Mouse (Mus musculus) gonadal fat pad, adult 2 months (tissue): ENCODE measurements around the gene Cops7a. TPM values are rescaled to one million over a fixed set of nuclear protein-coding genes. Genes with fewer than 3 reads are reported as not detected.

ENCODE experiments used
- DNase-seq: peaks from one replicate; pipeline ENCODE4 v3.0.0-alpha.2; 2012; ENCODE audit warnings: low read depth
- polyA plus RNA-seq: library from polyadenylated mRNA; depleted of rRNA; stranded (reverse); fragments of >200 nt; gene quantifications from 2 replicates; pipeline ENCODE4 v1.2.3, GENCODE M21; 2012

Gene Cops7a
- polyA plus RNA-seq, 1 experiment, result 195 TPM

DNA sequence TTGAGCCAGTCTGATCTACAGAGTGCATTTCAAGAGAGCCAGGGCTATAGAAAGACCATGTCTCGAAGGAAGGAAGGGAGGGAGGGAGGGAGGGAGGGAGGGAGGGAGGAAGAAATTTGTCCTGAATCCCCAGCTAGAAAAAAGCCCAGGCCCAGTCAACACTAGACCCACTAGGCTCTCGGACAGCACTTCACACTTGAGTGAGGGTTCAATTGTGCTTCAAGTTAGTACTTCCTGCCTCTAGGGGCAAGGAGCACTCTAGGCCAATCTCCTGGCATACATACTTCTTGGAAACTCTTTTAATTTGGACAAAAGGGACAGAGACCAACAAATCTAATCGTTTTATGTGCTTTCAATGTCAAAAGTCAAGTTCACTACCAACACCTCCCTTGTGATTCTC, 7.2 kb downstream of the Cops7a start:
- DNase-seq, result no peak

DNA sequence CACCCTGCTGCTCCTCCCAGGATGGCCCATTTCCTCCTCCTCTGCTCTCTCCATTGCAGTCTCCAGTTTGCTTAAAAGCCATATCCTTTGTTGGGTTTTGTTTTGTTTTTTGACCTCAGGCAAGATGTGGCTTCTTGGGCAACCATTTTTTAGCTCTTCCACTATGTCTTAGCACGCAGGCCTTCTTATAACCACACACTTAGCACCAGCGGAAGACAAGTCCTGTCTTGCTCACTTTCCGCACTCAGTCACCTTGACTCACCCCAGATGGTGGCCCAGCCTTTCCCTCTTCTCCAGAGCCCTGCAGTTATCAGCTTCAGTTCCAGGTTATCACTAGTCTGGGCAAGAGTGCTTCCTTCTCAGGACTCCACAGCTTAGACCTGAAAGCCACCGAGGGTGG, 10.1 kb downstream of the Cops7a start:
- peak; percentile 94 for DNase-seq

DNA sequence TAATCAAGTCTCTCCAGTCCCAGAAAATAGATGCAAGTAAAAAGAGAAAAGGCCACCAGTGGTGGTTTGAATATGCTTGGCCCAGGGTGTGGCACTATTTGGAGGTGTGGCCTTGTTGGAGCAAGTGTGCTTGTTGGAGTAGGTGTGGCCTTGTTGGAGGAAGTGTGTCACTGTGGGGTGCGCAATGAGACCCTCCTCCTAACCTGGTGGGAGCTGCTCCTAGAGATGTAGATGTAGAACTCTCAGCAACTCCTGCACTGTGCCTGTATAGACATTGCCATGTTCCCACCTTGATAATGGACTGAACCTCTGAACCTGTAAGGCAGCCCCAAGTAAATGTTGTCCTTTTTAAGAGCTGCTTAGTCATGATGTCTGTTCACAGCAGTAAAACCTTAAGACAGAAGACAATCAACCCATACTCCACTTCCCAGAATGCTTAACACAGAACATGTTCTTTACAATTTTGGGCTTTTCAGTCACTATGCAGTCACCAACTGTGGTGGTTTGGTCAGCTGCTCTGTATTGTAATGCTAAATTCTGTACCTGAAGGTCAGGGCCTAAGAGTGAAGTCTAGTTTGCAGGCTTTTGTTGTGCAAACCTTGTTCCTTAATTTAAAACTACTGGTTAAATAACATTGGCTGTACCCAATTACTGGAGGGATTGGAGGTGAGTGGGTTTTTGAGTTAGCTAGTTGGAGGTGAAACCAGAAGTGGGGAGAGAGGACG, 11.2 kb downstream of the Cops7a start:
- DNase-seq, result no peak

DNA sequence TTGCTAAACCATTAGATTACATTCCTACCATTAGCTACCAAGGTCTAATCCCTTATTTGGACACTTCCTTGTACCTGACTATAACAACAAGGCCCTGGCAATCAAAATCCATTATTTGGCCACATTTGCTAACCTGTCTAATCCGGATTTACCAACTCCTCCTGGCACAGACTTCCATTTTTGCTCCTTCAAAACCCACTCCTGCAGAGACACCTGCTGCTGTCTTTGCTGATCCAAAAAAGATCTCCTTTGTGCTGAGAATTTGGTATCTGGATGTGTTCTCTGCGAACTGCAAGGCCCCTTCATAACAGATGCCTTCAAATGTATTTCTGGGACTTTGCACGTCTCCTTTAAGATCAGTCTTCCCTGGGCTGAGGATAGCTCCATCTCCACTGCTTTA, 21.8 kb downstream of the Cops7a start:
- DNase-seq, result no peak

DNA sequence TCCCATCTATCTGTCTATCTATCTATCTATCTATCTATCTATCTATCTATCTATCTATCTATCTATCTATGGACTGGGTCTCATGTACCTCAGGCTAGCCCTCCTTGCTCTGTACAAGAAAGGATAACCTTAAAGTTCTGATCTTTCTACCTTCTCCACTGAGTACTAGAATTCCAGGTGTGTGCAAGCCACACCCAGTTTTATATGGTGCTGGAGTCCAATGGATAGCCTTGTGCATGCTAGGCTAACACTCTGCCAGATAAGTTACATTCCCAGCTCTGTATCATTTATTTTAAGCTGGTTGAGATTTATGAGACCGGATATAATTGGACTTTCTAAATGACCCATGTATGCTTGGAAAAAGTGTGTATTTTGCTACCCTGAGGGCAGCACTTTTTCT, 23.7 kb downstream of the Cops7a start:
- no peak for DNase-seq

DNA sequence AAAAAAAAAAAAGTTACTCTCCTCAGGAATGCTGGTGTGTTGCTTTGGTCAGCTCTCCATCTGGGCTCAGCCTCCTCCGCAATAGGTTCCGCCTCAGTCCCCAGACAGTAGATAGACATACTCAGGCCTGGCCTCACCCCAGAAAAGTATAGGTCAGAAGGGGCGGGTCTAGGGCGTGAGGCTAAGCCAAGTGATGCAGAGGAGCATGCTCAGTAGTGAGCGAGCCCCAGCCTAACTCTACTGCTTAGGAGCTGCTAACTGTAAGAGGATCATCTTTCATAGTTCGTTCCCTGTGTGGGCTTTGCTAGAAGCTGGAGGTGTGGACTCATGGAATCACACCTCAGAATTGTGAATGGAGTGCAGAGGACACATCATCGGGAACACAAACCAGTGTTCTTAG, 26.8 kb downstream of the Cops7a start:
- no peak for DNase-seq

DNA sequence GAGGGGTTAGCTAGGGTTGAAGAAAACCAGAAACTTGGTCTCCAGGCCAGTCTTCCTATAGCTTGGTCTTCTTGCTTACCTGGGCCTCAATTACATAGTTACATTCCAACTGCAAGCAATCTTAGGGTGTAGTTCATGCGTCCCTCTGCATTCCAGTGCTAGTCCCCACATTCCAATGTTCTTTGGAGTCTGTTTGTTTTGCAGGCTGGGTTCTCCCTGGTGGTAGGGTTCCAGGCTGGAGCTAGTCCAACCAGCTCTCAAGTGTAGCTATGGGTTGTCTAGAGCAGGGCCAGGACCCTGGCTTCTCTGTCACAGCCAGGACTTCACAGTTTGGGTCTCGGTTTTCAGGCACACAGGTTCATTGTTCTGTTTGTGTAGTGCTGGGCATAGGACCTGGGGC, 27.8 kb downstream of the Cops7a start:
- no peak for DNase-seq

DNA sequence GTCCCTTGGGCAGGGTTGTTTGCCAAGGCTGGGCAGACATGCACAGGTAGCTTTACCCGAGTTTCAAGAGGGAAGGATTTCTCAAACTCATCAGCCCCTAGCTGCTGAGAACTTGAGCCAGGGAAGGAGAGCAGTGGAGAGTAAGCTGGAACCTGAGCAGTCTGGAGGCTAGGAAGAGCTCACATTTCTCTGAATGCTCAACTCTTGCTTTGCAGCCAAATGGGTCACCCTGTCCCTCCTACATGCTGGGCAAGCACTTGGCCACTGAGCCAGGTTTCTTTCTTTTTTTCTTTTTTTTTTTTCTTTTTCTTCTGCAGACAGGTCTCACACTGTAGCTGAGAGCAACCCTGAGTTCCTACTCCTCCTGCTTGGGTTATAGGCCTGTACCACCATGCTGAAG, 28.7 kb downstream of the Cops7a start:
- no peak for DNase-seq

DNA sequence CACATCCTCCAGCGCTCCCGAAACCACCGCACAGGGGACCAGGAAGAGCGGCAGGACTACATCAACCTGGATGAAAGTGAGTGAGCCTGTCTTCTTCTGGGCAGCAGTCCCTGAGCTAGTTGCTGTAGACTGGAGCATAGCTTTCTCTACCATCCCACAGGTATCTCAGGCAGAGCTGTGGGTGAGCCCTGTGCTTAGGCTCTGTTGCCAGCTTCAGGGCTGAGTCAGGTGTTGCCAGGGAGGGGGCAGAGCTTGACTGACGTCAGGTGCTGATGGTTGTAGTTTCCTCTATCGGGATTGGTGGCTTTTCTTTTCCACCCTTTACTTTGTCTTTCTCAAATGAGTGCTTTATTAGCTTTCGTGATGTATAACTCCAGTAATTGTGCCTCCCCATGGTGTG, 30.7 kb downstream of the Cops7a start:
- DNase-seq, result no peak

DNA sequence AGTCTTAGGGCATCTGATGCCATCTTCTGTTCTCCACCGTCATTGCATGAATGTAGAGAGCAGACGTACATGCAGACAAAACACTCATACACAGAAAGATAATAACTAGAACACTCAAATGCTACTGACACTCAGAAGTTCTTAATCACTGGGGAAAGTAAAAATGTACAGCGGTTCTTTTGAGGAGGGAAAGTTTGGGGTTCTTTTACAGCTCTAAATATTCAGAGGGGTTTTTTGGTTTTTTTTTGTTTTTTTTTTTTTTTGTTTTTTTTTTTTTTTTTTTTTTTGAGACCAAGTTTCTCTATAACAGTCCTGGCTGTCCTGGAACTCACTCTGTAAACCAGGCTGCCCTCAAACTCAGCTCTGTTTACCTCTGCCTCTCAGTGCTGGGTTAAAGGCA, 32.2 kb downstream of the Cops7a start:
- no peak for DNase-seq

DNA sequence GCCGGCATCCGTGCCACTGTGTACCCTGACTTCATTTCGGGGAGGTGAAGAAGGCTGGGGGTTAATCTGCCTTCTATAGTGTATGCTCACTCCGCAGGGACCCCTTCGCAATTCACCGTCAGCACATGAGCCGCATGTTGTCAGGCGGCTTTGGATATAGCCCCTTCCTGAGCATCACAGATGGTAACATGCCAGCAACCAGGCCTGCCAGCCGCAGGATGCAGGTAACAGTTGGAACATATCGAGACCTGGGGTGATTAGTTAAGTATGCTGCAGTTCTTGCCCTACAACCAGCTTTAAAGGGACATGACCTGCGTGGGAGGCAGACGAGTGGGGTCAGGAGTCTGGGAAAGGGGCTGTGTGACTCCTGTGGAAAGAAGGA, 33.0 kb downstream of the Cops7a start:
- no peak for DNase-seq

DNA sequence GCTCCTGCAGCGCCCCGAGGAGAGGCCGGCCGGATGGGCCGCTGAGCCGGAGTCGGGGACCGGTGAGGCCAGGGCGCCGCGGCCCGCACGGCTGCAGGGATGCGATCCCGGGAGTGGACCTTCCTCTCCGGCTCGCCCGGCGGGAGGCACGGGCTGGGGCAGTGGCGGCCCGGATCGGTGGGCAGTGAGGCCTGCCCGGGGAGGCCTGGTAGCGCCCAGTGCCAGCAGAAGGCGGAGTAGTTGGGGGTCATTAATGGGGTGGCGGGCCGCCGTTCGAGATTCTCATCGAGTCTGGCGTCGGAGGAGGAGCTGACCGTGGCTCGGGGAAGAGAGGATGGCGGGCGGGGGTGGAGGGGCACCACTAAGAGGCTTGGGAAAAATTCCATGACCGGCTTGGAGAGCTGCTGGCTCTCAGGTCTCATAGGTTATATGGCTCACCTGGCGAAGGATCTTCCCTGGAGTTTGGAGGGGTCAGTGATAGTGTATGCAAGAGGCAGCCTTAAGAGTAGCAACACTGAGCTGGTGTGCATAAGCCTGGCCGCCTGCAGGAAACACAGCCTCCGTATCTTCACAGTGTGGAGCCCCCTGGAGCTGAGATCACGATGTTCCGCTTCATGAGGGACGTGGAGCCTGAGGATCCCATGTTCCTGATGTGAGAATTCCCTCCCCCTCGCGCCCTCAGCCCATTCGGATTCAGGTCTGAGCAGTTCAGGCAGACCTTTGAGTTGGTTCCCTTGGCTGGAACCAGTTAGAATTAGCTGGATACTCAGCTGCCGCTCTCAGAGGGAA, 33.6 kb downstream of the Cops7a start:
- DNase-seq, result no peak

DNA sequence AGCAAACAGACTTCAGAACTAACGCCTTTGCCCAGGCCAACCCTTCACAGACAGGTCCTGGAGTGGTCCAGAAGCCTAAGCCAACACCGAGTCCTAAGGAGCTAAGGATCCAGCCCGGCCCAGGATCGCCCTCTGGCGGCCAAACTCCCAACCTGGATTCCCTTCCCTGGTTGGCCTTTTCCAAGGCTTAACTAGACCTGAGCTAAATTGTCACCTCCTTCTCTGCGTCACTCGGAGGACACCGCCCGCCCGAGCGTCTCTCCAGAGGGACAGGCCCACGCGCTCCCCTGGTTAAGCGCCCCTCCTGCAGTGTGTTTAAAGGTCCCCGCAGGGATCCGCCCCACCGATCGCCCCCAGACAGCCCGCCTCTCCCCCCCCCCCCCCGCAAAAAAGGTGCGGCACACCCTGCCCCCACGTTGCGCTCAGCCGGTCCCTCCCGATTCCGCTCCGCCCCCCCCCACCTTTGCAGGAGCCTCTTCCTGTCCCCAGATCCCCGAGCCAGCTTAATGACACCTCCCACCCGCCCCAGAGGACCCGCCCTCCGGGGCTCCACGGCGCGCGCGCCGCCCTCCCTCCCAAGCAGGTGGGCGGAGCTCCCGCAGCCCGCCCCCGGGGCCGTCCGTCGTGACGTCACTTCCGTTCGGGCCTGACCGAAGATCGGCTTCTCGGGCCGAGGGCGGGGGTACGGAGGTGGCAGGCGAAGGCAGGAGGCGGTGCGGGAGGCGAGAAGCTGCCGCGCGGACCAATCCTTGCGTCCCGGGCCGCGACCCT, 34.4 kb downstream of the Cops7a start, which contains the start of gene Mlf2:
Gene Mlf2, plus strand, starts transcription at position 633 of the 771 bp plus-strand sequence.
- DNase-seq, result peak; percentile 89

DNA sequence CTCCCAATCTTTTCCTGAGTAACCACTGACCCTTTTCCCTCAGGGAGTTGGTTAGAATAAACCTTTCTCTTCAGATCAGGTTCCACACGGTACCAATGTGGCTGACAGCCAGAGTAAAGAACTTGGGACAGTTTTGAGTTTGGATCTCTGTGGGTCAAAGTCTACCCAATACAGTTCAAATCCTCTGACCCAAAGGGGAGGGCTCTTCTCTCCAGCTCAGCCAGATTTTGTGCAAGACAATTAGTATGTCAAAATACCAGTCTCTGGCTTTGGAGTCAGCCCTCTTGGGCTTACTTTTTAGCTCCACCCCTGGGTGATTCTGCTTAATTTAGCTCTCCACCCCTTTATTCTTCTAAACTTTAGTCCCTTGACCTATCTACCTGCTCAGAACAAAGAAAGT, 35.1 kb downstream of the Cops7a start:
- DNase-seq, result peak; percentile 85

DNA sequence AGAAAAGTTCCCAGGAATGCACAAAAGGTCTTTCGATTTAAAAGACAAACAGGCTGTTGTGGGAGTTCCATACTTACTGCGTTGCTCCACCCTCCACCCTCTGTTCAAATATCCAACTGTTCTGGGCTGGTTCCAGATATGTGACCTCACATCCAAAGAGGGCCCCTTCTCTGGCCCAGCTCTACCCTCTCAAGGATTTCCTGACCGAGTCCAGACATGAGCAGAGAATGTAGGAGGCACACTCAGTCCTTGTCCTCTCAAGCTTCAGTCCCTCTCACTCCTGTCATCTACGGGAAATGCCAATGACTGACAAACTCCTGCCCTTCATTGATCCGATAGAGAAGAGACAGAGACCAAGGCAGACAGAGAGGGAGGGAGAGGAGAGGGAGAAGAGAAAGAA, 39.4 kb downstream of the Cops7a start:
- DNase-seq, result no peak

DNA sequence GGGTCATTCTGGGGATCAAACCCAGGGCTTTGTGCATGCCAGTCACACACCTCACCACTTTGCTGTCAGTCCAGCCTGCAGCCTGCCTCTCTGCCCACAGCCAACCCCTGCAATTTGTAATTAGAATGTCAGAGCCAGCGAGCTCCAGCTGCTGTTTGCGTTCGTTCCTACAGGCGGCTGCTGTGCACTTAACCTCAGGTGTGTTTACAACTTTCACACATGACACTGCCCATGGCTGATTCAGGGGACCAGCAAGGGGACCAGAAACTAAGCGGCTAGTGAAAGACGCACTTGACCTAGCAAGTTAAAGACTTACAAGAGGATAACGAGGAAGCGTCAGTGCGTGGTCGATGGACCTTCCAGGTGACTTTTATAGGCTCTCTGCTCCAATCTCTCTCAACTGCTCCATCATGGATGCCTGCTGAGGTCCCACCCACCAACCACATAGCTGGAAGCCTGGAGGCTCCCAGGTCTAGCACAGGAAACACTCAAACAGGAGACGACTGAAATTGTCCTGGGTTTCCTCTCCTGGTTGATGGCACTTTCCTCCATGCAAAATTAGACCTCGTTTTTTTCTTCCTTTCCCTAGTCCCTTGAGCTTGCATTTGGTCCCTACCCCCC, 40.1 kb downstream of the Cops7a start:
- no peak for DNase-seq

DNA sequence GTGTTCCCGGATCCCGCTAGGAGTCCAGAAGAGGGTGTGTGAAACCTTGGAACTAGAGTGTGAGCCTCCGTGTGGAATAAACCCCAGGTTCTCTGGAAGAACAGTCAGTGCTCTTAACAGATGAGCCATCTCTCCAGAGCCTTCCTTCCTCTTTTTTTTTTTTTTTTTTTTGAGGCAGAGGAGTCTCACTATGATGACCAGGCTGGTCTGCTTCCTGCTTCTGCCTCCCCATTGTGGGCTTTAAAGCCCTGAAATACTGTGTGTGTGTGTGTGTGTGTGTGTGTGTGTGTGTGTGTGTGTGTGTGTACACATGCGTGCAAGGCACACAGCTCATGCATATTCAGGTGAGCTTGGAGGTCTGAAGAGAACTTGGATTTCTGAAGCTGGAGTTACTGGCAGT, 43.8 kb downstream of the Cops7a start:
- no peak for DNase-seq

DNA sequence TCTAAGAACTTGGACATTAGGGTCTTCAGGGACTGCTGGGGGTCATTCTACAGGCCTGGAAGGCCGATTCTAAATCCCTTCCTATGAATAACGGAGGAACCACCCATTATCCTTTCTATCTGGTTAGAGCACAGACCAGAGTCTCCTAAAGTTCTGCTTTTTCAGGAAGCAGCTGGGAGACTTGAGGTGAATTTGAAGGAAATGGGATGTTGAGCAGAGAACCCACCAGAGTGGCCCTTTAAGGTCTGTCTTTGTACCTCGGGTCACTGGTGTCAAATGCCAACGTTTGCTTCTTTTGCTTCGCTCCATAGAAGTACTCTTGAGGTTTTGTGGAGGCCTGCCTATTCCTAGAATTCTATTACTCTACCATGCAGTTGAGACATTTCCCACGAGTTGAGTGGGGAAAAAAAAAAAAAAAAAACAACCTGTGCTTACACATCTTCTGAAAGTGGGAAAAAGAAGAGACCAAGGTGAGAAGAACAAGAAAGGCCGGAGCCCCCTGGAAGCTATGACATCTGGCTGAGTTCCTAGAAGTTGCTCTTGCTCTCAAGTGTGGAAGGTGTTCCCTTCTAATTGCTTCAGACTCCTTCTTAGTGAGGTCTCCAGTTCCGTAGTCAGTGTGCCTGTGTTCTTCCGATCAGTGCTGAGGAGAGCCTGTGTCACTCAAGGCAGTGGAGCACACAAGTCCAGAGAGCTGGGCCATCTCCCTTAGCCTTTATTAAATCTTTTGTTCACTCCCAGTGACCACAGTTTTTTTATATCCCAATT, 44.8 kb downstream of the Cops7a start:
- no peak for DNase-seq

DNA sequence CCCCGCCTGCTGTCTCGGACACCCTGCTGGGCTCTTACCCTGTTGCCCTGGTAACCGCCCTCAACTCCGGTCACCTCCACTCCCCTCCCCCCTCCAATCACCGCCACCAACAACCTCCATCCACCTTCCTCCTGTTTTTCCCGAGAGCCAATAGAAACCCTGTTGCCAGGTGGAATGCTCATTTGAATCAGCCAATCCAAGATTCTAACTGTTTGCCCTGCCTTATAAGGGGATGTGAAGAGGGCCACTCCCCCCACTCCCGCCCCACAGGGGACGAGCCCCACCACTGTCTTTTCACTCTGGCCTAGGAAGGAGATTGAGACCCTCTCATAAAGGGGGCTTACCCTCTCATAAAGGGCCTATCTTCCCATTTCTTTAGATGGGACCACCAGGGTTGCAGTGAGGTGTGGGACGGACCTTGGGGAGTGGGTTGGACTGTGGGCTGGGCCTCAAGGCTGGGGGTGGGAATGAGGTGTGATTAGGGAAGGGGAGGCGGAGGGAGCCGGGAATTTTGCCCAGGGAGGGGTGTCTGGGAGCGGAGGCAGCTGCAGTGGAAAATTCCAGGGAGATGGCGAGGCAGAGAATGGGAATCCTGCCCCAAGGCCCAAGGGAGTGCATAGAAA, 45.5 kb downstream of the Cops7a start, which contains the start of gene Ptms:
Gene Ptms, minus strand, starts transcription at position 409 of the 623 bp plus-strand sequence.
- no peak for DNase-seq

DNA sequence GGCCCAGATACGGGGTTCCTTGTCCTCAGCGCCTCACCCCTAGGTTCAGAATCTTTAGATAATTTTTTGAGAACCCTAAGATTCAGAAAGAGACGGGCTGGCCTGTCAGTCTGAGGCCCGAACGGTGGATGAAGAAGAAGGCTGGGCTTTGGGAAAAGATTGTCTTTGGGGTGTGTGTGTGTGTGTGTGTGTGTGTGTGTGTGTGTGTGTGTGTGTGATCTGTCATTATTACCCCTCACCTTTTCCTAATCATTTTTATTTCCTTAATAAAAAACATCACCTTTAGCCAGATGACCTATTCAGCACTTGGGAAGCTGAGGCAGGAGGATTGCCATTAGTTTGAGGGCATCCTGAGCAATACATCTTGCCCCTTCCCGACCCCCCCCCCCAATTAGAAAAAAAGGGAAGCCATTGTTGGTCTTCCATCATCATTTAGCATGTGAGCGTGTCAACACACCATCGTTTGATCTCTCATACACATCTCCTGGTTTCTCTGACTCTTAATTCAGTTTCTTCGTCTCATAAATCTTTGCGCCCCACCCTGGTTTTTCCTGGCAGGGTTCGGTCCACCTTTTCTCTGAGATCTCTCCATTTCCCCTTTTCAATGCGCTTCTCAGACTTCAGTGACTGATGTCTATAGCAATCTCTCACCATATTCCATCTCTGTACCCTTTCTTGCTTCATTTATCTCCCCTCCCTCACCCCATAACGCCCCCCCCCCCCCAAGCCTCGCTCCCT, 46.3 kb downstream of the Cops7a start:
- no peak for DNase-seq
